Mouse (Mus musculus): ENCODE measurements at regions not wholly inside any gene's neighbourhood (a gene's known extent, or its start where the extent isn't known, plus 50 kb on each side); places are given as distances from the start of the nearest gene placed in this dataset.
"Not testable (repeated sequence)": the region's sequence is repeated elsewhere in the genome, so short reads cannot be mapped to it uniquely, and the experiment has no call there.

DNA sequence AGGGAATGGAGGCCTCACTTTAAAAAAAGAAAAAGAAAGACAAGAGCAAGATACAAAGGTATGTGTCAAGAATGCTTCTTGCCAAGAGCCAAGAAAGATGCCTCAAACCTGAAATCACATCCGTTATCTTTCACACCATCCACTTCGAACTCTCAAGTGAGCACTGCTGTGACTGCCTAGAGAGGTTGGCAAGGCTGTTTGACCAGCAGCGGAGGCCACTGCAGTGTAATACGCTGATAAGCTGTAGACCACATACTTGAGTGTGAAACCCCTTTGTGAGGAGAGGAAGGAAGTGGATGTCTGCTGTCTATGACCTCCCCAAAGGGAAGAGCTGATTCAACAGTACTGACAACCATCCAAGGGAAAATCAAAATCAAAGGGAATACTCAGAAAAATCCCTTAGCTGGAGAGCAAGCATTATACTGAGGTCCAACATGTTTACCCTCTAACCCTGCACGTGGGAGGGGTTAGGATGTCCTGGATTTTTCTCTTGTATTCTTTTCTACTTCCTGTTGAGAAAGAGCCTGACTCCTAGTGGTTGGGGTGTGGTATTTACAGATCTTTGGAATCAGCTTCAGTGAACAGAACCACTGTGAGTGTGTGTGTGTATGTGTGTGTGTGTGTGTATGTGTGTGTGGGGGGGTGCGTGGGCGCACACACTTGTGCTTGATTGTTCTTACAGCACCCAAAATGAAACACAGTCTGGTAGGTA is 81.5 kb upstream of the Cep85l start:
- Histone ChIP-seq H3K9me3 (replicated peaks) (no peaks in the 10 kb centered on the region), H3K27me3 (no peaks in the 10 kb centered on the region), H3K9ac (no peak overlapping the region), H3K27ac (replicated peaks) (no peak overlapping the region), H3K4me2 (replicated peaks) (no peak overlapping the region), H3K36me3 (no peaks in the 10 kb centered on the region), H3K4me1 (0 out of 2 replicates have a peak, but pooled peaks cover 5% of the 10 kb centered on the region), H3K4me3 (replicated peaks) (no peak overlapping the region)
- 73% methylated on average over 7 of the region's 7 CpGs for whole genome bisulfite sequencing
- ATAC-seq (ENCODE audit: insufficient number of reproducible peaks, low FRiP score, low TSS enrichment, low read depth) = no peak

DNA sequence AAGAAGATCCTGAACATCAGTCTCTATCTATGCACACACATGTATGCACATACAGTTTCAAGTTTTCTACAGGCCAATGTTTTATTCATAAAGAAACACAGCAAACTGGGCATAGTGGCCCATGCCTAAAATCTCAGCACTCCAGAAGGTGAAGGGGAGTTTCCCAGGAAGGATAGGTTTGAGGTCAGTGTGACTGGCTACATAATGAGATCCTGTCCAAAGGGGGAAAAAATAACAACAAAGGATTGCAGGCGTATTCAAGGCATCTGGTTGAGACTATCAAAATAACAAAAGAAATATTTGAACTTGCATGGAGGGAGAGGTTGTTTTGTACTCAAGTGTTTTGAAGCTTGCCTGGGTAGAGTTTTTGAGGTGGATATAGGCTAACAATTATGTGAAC is 80.0 kb upstream of the Cep85l start:
- not testable (repeated sequence) for H3K9ac ChIP-seq; H3K27ac ChIP-seq (replicated peaks); H3K4me2 ChIP-seq (replicated peaks); H3K4me3 ChIP-seq (replicated peaks); H3K27me3 ChIP-seq; ATAC-seq (ENCODE audit: insufficient number of reproducible peaks, low FRiP score, low TSS enrichment, low read depth); H3K9me3 ChIP-seq (replicated peaks); H3K36me3 ChIP-seq; H3K4me1 ChIP-seq
- 69% methylated on average over 1 of the region's 1 CpGs for WGBS

DNA sequence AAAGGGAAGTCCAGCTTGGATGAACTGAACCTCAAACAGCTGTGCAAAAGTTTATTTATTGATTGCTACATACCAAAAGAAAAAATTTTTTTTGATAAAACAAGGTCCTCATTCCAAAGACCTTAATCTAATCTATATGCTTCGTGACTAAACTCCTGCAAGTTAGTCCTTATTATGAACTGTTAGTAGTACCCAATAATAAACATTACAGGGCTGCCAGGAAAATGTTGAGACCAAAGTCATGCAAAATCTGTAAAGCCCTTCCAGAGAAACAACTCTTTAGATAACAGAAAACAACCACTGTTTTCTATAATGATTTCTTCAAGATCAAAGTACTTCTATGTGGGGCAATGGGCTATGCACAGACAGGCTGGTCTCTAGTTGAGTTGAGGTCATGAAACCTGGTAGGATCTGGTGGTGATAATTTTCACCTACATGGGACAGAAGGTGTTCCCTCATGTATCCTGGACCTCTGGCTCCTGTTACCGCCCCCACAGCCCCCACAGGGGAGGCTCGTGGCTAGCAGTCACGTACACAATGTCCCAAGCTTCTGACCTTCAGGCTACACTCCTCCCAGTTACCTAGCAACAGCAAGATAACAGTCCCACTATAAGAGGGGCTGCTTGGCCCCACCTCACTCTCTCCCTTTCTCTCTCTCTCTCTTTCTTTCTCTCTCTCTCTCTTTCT is 76.4 kb upstream of the Cep85l start:
- H3K4me2 ChIP-seq (replicated peaks) = no peak overlapping the region
- WGBS = 63% methylated on average over 4 of the region's 4 CpGs
- H3K27me3 ChIP-seq = no peaks in the 10 kb centered on the region
- H3K36me3 ChIP-seq = no peaks in the 10 kb centered on the region
- H3K4me1 ChIP-seq = no peaks in the 10 kb centered on the region
- no peaks in the 10 kb centered on the region for H3K9me3 ChIP-seq (replicated peaks)
- no peak overlapping the region for H3K9ac ChIP-seq
- no peak overlapping the region for H3K27ac ChIP-seq (replicated peaks)
- no peak overlapping the region for H3K4me3 ChIP-seq (replicated peaks)
- ATAC-seq (ENCODE audit: insufficient number of reproducible peaks, low FRiP score, low TSS enrichment, low read depth) = no peak

DNA sequence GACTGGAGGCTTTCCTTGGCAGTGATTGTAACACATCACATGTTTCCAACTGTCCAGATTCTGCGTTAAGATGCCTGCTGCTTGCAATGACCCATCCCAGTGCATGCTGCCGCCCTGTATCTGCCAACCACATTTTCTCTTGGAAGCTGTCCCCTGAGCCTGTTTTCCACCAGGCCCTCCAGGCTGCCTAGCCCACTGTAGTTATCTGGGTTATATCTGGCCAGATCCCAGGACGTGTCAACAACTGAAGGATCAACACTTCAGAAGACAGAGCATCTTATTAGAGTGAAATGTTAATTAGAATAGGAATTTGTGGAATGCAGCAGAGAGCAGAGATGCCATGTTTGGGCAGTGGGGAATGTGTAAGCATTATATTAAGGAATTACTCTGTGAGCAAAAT is 65.0 kb upstream of the Cep85l start:
- H3K4me1 ChIP-seq = no peaks in the 10 kb centered on the region
- 24% methylated on average over 3 of the region's 3 CpGs for WGBS
- no peak overlapping the region for H3K4me2 ChIP-seq (replicated peaks)
- H3K9ac ChIP-seq = no peak overlapping the region
- no peak overlapping the region for H3K4me3 ChIP-seq (replicated peaks)
- H3K9me3 ChIP-seq (replicated peaks) = no peaks in the 10 kb centered on the region
- no peaks in the 10 kb centered on the region for H3K27me3 ChIP-seq
- no peaks in the 10 kb centered on the region for H3K36me3 ChIP-seq
- no peak overlapping the region for H3K27ac ChIP-seq (replicated peaks)
- ATAC-seq (ENCODE audit: insufficient number of reproducible peaks, low FRiP score, low TSS enrichment, low read depth) = peak; percentile 54; the same call in 1 of the 2 replicates

DNA sequence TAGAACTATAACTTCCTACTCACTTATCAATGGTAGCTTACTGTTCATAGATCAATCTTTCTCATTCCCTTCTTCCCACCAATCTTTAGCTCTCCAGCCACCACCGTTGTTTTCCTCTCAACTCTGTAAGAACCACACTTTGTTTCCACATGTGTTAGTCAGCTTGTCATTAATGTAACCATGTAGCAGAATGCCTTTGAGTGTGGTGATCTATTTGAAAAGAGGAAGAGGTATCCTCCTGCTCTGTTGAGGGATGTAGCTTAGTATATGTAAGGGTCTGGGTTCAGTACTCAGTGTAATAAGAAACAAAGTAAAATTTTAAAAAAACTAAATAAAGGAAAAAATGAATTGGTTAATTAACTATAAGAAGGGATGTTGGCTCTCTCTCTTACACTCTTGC is 63.7 kb upstream of the Cep85l start:
- no peaks in the 10 kb centered on the region for H3K27me3 ChIP-seq
- H3K4me2 ChIP-seq (replicated peaks) = no peak overlapping the region
- H3K9ac ChIP-seq = no peak overlapping the region
- no peaks in the 10 kb centered on the region for H3K9me3 ChIP-seq (replicated peaks)
- no peaks in the 10 kb centered on the region for H3K4me1 ChIP-seq
- ATAC-seq (ENCODE audit: insufficient number of reproducible peaks, low FRiP score, low TSS enrichment, low read depth) = no peak
- H3K27ac ChIP-seq (replicated peaks) = no peak overlapping the region
- 82% methylated on average over 1 of the region's 1 CpGs for WGBS
- H3K36me3 ChIP-seq = no peaks in the 10 kb centered on the region
- H3K4me3 ChIP-seq (replicated peaks) = no peak overlapping the region

DNA sequence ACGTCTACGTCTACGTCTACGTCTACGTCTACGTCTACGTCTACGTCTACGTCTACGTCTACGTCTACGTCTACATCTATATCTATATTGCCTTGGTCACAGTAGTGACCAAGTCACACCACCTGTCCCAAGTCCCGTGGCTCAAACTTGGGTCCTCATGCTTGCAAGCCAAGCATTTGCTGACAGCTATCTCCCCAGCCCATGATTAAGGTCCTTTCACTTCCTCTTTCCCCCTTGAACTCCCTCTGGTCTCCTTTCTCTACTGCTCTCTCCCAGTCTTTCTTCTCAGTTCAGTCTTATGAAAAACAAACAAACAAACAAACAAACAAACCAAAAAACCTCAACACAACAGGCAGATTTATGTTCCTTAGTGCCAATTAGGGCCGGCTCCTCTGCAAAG is 63.2 kb upstream of the Cep85l start:
- Histone ChIP-seq H3K36me3 (no peaks in the 10 kb centered on the region), H3K9me3 (replicated peaks) (no peaks in the 10 kb centered on the region), H3K27ac (replicated peaks) (no peak overlapping the region), H3K4me1 (no peaks in the 10 kb centered on the region), H3K4me3 (replicated peaks) (no peak overlapping the region), H3K27me3 (no peaks in the 10 kb centered on the region), H3K4me2 (replicated peaks) (no peak overlapping the region), H3K9ac (no peak overlapping the region)
- no peak for ATAC-seq (ENCODE audit: insufficient number of reproducible peaks, low FRiP score, low TSS enrichment, low read depth)
- WGBS = 94% methylated on average over 14 of the region's 14 CpGs

DNA sequence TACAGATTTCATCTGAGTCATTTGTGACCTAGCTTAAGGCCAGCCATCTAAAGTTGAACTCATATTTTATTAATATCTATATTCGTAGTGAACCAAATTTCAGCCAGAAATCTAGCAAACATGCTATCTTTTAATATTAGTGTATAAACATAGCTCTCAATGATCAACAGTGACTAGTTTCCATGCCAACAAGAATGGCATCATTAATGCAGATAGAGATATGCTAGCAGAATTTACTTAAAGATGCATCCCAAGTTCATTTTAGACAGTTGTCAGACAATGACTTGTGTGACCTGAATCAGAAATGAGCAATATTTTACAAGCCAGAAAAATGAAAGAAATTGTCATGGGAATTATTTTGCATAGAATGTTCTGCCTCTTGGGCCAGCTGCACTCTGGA is 60.5 kb upstream of the Cep85l start:
- peaks cover 6% of the 10 kb centered on the region; the same call in 1 of the 2 replicates for H3K4me1 ChIP-seq
- no peak overlapping the region for H3K9ac ChIP-seq
- H3K4me3 ChIP-seq (replicated peaks) = no peak overlapping the region
- no peaks in the 10 kb centered on the region for H3K36me3 ChIP-seq
- 87% methylated on average over 1 of the region's 1 CpGs for WGBS
- no peak overlapping the region for H3K4me2 ChIP-seq (replicated peaks)
- no peaks in the 10 kb centered on the region for H3K27me3 ChIP-seq
- no peak overlapping the region for H3K27ac ChIP-seq (replicated peaks)
- ATAC-seq (ENCODE audit: insufficient number of reproducible peaks, low FRiP score, low TSS enrichment, low read depth) = no peak
- no peaks in the 10 kb centered on the region for H3K9me3 ChIP-seq (replicated peaks)

DNA sequence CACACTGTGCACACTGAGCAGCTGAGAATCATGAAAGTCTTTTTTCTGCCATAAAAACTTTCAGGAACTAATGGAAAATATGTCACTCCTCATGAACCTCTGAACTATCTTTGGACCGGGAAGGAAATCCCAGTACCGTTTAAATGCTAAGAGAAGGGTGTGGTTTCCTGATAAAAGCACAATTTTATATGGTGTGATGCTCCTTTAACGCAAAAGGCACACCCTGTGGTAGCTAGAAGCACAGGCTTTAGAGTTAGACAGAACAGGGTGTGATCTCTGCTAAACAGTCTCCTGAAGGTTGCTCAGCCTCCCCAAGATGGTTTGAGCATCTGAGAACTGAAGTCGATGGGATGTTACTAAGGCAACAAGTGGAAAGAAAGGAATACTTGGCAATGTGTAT is 58.6 kb upstream of the Cep85l start:
- H3K4me1 ChIP-seq = peaks cover 12% of the 10 kb centered on the region; the same call in 1 of the 2 replicates
- H3K9ac ChIP-seq = no peak overlapping the region
- no peak for ATAC-seq (ENCODE audit: insufficient number of reproducible peaks, low FRiP score, low TSS enrichment, low read depth)
- no peak overlapping the region for H3K4me3 ChIP-seq (replicated peaks)
- no peaks in the 10 kb centered on the region for H3K27me3 ChIP-seq
- WGBS = 65% methylated on average over 4 of the region's 4 CpGs
- no peak overlapping the region for H3K27ac ChIP-seq (replicated peaks)
- no peaks in the 10 kb centered on the region for H3K9me3 ChIP-seq (replicated peaks)
- H3K36me3 ChIP-seq = no peaks in the 10 kb centered on the region
- no peak overlapping the region for H3K4me2 ChIP-seq (replicated peaks)

DNA sequence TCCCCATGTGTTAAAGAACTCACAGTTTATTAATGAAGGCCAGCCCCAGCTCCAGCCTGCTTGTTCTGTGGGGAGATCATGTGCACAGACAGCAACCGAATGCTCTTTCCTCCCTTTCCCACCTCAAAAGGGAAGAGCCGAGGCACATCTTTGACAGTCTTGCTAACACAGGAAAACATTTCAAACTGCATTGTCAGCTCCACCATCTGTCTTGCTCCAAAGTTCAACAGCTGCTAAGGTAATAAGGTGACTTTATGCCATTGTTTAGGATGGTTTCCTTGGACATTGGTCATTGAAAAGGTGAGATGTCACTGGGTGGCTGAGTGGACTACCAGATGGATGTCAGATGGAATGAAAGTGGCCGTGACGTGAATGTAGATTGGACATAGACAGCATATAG is 58.0 kb upstream of the Cep85l start:
- ATAC-seq (ENCODE audit: insufficient number of reproducible peaks, low FRiP score, low TSS enrichment, low read depth) = no peak
- WGBS = 83% methylated on average over 4 of the region's 4 CpGs
- H3K4me3 ChIP-seq (replicated peaks) = no peak overlapping the region
- H3K27me3 ChIP-seq = no peaks in the 10 kb centered on the region
- peaks cover 12% of the 10 kb centered on the region; the same call in 1 of the 2 replicates for H3K4me1 ChIP-seq
- H3K4me2 ChIP-seq (replicated peaks) = no peak overlapping the region
- no peak overlapping the region for H3K9ac ChIP-seq
- no peak overlapping the region for H3K27ac ChIP-seq (replicated peaks)
- no peaks in the 10 kb centered on the region for H3K9me3 ChIP-seq (replicated peaks)
- H3K36me3 ChIP-seq = no peaks in the 10 kb centered on the region

DNA sequence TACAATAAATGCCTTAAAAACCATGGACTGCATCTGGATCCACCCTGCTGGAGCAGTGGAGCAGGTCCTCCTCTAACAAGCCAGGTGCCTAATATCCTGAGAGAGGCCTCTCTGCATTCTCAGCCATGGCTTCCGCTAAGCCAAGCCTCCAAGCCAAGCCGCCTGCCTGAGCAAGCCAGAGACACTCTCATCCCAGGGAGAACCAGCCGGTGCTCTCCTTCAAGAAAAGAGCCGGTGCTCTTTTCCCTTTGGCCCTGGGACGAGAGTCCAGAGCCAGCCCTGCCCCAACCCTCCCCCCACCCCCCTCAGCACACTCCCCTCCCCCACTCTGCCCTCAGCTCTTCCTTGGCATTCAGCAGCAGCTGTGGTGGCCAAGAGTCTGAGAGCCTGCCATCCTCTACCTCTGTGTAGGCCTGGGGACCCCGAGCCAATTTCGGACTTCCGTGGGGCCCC is 56.3 kb upstream of the Cep85l start:
- H3K9ac ChIP-seq = no peak overlapping the region
- H3K4me1 ChIP-seq = peaks cover 12% of the 10 kb centered on the region; the same call in 1 of the 2 replicates
- no peak for ATAC-seq (ENCODE audit: insufficient number of reproducible peaks, low FRiP score, low TSS enrichment, low read depth)
- H3K4me2 ChIP-seq (replicated peaks) = no peak overlapping the region
- 68% methylated on average over 8 of the region's 8 CpGs for WGBS
- H3K36me3 ChIP-seq = no peaks in the 10 kb centered on the region
- no peaks in the 10 kb centered on the region for H3K27me3 ChIP-seq
- H3K27ac ChIP-seq (replicated peaks) = no peak overlapping the region
- H3K9me3 ChIP-seq (replicated peaks) = no peaks in the 10 kb centered on the region
- no peak overlapping the region for H3K4me3 ChIP-seq (replicated peaks)

DNA sequence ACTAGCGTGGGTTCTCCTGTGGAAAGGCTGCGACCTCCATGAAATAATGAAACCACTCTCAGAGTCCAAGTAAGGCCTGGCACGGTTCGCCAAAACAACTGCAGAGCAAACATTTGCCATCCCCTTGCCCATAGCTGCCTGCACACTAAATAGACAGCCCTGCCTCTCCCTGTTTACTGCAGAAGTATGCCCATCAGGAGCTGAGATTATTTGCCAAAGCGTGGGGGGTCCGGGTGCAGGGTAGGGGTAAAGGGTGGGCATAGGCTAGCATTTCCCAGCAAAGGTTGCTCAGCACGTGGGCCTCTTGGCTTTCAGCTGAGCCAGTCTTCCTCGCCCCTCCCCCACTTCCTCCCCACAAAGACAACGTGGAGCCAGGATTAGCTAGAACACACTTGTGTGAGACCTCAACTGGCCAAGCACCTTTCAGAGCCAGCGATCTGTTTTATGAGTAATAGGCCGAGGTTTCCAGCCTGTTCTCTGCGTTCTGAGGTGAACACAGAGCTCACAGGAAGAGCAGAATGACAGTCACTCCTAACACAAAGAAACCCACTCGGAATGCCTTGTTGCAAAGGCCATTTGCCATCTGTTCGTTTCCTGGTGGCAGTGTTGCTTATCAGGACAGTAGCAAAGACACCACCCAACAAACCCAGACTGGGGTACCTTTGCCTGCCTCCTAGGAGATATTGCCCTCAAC is 55.6 kb upstream of the Cep85l start:
- Histone ChIP-seq H3K36me3 (no peaks in the 10 kb centered on the region), H3K27me3 (no peaks in the 10 kb centered on the region), H3K4me3 (replicated peaks) (no peak overlapping the region), H3K9ac (no peak overlapping the region), H3K9me3 (replicated peaks) (no peaks in the 10 kb centered on the region), H3K4me2 (replicated peaks) (no peak overlapping the region), H3K27ac (replicated peaks) (no peak overlapping the region), H3K4me1 (peaks cover 12% of the 10 kb centered on the region; the same call in 1 of the 2 replicates)
- WGBS = 65% methylated on average over 14 of the region's 14 CpGs
- ATAC-seq (ENCODE audit: insufficient number of reproducible peaks, low FRiP score, low TSS enrichment, low read depth) = no peak

Measured in embryonic facial prominence, embryonic 15.5 days (tissue).